Comparison of ENCODE assay signal across 8 mouse cellular contexts in the genomic region with DNA sequence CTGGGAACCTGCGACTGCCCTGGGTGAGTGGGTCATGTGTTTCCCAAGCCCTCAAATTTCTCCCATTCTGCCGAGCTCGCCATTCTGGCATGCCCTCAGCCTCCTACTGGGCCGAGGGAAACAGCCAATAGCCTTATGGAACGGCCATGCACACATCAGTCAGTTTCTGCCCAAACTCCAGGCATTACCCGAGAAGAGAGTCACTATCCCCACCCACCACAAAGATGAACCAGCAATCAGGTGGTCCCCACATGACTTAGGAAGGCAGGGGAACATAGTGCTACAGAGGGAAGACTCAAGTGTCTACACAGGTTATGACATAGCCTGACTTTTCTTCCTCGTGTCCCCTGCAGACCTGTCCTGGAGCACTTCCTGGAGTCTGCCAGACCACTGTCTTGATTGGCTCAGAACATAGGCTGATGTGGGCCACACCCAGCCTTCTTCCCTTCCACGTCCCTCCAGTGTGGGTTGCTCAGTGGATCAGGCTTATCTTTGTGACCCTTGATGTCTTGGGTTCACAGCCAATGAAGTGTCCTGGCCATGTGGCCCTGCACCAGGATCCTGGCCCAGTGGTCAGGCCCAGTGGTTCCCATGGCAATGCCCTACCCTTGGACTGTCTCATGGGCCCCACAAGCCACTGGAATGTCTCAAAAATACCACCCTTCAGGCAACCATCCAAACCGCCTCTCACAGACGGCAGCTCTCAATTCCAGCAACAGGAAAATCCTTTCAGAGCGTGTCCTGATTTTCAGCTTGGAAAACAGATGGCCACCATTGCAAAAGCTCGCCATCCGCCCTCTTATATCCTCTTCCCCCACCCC. TPM values are rescaled to one million over a fixed set of nuclear protein-coding genes. Genes with fewer than 3 reads are reported as not detected.
DNase-seq lines count a peak whose midpoint lies in the region.

No protein-coding gene starts in this region.

- peak; percentile 29 for DNase-seq in kidney, adult 18-20 months
- DNase-seq in kidney, adult 8-10 months: no peak
- DNase-seq in adipocyte (ENCODE audit: low spot score): peak; percentile 93
- DNase-seq in heart, adult 8-10 months (ENCODE audit: low spot score): peak; percentile 54
- peak; percentile 54 for DNase-seq in kidney, postnatal 10 days
- DNase-seq in lung, postnatal 14 days: peak; percentile 59
- DNase-seq in ovary, postnatal 14 days (ENCODE audit: low spot score): no peak
- no peak for DNase-seq in spleen, adult 18-20 months

RNA-seq across cellular contexts. Expression of gene Irf2bpl, which starts 58.0 kb away (rescaled TPM):
- 10 to 100 TPM; 26.2 to 30.4 (median 27.8) TPM for total RNA-seq in heart, adult 8-10 months (2022)

Comparison
In these comparisons a context has a peak if more than half of its experiments do, and no peak if none do; other contexts are left out.
1. DNase-seq: peak in kidney, adult 18-20 months (single experiment), adipocyte (single experiment), heart, adult 8-10 months (single experiment), kidney, postnatal 10 days (single experiment) and lung, postnatal 14 days (single experiment); none in kidney, adult 8-10 months (0 of 2), ovary, postnatal 14 days (single experiment) and spleen, adult 18-20 months (0 of 2).